Mouse (Mus musculus) forebrain, embryonic 16.5 days (tissue): ENCODE data around the gene Polr2f. TPM values are rescaled to one million over a fixed set of nuclear protein-coding genes. Genes with fewer than 3 reads are reported as not detected.

ENCODE experiments used
- ATAC-seq: fragments of 200-750 bp; cut with Nextera tagmentation; 2 replicates; pipeline ENCODE4 v1.8.0; 2017; ENCODE audit warnings: mild to moderate bottlenecking, moderate library complexity
- H3K27ac ChIP-seq: fragments of 300-500 bp; sonication (generic); 2 replicates; pipeline ENCODE4 v1.5.1; 2014; ENCODE audit warnings: low read length, control low read depth
- H3K27me3 ChIP-seq: fragments of 300-500 bp; sonication (generic); replicated peaks from 2 replicates; pipeline ENCODE4 v1.6.1; 2014; ENCODE audit warnings: low read length; ENCODE audit not compliant: control insufficient read depth, insufficient read depth
- H3K36me3 ChIP-seq: fragments of 300-500 bp; sonication (generic); 2 replicates; pipeline ENCODE4 v1.6.1; 2014; ENCODE audit not compliant: control insufficient read depth, insufficient read depth
- H3K4me1 ChIP-seq: fragments of 300-500 bp; sonication (generic); replicated peaks from 2 replicates; pipeline ENCODE4 v1.6.1; 2014; ENCODE audit warnings: low read length; ENCODE audit not compliant: control insufficient read depth, insufficient read depth
- H3K4me2 ChIP-seq: fragments of 300-500 bp; sonication (generic); 2 replicates; pipeline ENCODE4 v1.6.1; 2014; ENCODE audit warnings: mild to moderate bottlenecking, low read length, control low read depth
- H3K4me3 ChIP-seq: fragments of 300-500 bp; sonication (generic); replicated peaks from 2 replicates; pipeline ENCODE4 v1.5.1; 2014; ENCODE audit warnings: mild to moderate bottlenecking, low read length, control low read depth
- H3K9ac ChIP-seq: fragments of 300-500 bp; sonication (generic); replicated peaks from 2 replicates; pipeline ENCODE4 v1.6.1; 2014; ENCODE audit warnings: low read depth, low read length, control low read depth
- H3K9me3 ChIP-seq: fragments of 300-500 bp; sonication (generic); 2 replicates; pipeline ENCODE4 v1.6.1; 2016; ENCODE audit warnings: low read length; ENCODE audit not compliant: control insufficient read depth
- WGBS: fragments of 180-500 bp; shearing (Covaris S2); extraction: QIAGEN DNeasy Blood & Tissue Kit; methylation state at CpG from one replicate; pipeline ENCODE4 v1.1.7; 2014; 5-methylcytosine and 5-hydroxymethylcytosine counted together
- polyA plus RNA-seq: library from polyadenylated mRNA; unstranded; fragments of >200 nt; fragmentation: Nextera tagmentation; extraction: Ambion mirVana; gene quantifications from 2 replicates; pipeline ENCODE4 v1.2.1, GENCODE M21; 2015

Polr2f gene
- polyA plus RNA-seq = 253 and 256 TPM in 2 replicates

DNA sequence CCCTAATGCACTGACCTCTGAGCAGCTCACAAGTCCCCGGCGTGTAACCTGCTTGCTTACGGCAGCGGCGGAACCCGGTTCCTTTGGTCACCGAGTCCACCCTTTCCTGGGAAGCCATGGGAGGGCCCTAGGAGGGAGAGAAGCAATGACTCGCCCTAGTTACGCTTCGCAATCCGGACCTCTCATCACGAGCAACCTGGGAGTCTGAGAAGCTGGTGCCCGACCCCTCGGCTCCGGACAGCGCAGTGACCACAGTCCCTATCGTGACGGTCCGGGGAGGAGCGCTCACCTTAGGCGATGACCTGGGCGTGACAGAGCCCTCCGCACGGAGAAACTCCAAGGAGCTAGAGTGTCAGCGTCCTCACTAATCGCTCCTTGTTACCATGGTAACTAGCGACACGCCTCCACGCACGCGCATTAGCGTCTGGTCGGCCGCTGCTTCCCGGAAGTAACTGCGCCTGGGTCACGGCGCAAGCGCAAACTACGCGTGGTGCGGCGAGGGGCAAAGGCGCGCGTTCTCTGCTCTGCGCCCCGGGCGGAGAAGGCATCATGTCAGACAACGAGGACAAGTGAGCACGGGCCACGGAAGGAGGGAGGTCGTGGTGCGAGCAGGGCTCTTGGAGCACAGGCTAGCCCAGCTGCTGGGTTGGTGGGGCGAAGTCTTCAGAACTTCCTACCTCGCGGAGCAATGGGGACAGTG is at the start of gene Polr2f, which contains the start of gene 1700088E04Rik:
Gene Polr2f (plus strand): TSS at position 144 of the 700 bp plus-strand sequence.
Gene 1700088E04Rik (minus strand): TSS at position 388 of the 700 bp plus-strand sequence.
- Histone ChIP-seq H3K4me2 (peak within 1 kb of the TSS; percentile 89), H3K4me3 (peak within 1 kb of the TSS; percentile 95)
- under 1% methylated on average over 57 of the region's 57 CpGs for WGBS

GRCm38 (mm10) chr15:79092284-79092683 is 48.5 kb upstream of the Polr2f start:
- no peaks in the 10 kb centered on the region for H3K4me1 ChIP-seq
- H3K36me3 ChIP-seq = peaks cover 35% of the 10 kb centered on the region
- 90% methylated on average over 6 of the region's 6 CpGs for WGBS

More for the DNA sequence above, at the start of gene Polr2f, which contains the start of gene 1700088E04Rik:
- Histone ChIP-seq H3K27ac (no peak within 1 kb of the TSS), H3K36me3 (peaks cover 3% of the 10 kb centered on the region; the same call in 1 of the 2 replicates), H3K9ac (peak within 1 kb of the TSS; percentile 83), H3K9me3 (no peaks in the 10 kb centered on the region), H3K27me3 (no peaks in the 10 kb centered on the region), H3K4me1 (peaks cover 22% of the 10 kb centered on the region)
- peak; percentile 95 for ATAC-seq

GRCm38 (mm10) chr15:79093083-79093839 is 47.5 kb upstream of the Polr2f start:
- Histone ChIP-seq H3K9me3 (no peaks in the 10 kb centered on the region), H3K9ac (no peak overlapping the region), H3K36me3 (peaks cover 33% of the 10 kb centered on the region), H3K4me3 (no peak overlapping the region), H3K27ac (no peak overlapping the region), H3K27me3 (no peaks in the 10 kb centered on the region), H3K4me1 (no peaks in the 10 kb centered on the region), H3K4me2 (no peak overlapping the region)
- WGBS = 73% methylated on average over 7 of the region's 7 CpGs
- no peak for ATAC-seq

More at GRCm38 (mm10) chr15:79092284-79092683, 48.5 kb upstream of the Polr2f start:
- Histone ChIP-seq H3K4me2 (no peak overlapping the region), H3K9ac (no peak overlapping the region), H3K9me3 (no peaks in the 10 kb centered on the region), H3K27ac (no peak overlapping the region), H3K27me3 (no peaks in the 10 kb centered on the region), H3K4me3 (no peak overlapping the region)
- no peak for ATAC-seq

- H3K36me3 ChIP-seq = peaks cover 22% of the 10 kb centered on the region
- no peak overlapping the region for H3K27ac ChIP-seq
- H3K9ac ChIP-seq = no peak overlapping the region
- H3K4me2 ChIP-seq = no peak overlapping the region
- no peaks in the 10 kb centered on the region for H3K27me3 ChIP-seq
- ATAC-seq = no peak
- no peaks in the 10 kb centered on the region for H3K4me1 ChIP-seq
- 86% methylated on average over 5 of the region's 5 CpGs for WGBS
- H3K9me3 ChIP-seq = no peaks in the 10 kb centered on the region
- H3K4me3 ChIP-seq = no peak overlapping the region
These were observed 45.3 kb upstream of the Polr2f start for GRCm38 (mm10) chr15:79095483-79095882.

DNA sequence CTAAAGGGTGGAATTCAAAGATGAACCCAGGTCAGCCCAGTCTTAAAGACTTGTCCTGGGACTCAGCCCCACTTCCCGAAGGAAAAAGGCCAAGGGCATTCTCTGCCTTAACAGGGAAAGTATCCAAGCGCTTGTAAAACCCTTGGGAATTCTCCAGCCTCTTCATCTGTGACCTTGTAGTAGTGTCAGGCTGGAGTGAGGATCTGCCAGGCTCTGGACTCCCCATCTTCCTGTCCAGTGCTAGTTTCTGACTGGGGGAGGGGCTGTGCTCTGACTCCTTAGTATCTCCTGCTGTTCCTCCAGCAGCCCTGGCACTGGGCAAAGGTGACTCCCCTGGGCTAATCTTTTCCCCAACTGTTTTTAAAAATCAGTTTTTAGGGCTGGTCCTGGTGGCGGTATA is 44.3 kb upstream of the Polr2f start:
- Histone ChIP-seq H3K4me1 (no peaks in the 10 kb centered on the region), H3K27me3 (no peaks in the 10 kb centered on the region), H3K36me3 (peaks cover 16% of the 10 kb centered on the region), H3K4me3 (no peak overlapping the region), H3K9me3 (no peaks in the 10 kb centered on the region), H3K27ac (no peak overlapping the region), H3K9ac (no peak overlapping the region), H3K4me2 (no peak overlapping the region)
- no peak for ATAC-seq
- 84% methylated on average over 3 of the region's 3 CpGs for WGBS

DNA sequence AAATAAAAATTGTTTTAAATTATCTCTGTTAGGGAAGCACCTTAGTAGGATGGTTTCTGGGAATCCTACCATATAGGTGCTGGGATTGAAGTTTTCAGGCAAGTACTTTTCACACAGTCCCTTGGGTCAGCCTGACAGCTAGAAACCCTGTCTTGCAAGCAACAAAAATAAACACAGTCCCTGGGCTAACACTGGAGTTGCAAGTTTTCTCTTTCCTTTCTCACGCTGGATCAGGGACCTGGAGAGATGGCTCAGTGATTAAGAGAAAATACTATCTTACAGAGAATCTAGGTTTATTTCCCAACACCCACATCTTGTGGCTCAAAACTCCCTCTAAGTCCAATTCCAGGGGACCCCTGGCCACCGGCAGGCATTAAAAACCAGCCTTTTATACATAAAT is 43.7 kb upstream of the Polr2f start:
- peaks cover 14% of the 10 kb centered on the region for H3K36me3 ChIP-seq
- no peaks in the 10 kb centered on the region for H3K4me1 ChIP-seq
- H3K4me3 ChIP-seq = no peak overlapping the region
- no peak overlapping the region for H3K9ac ChIP-seq
- H3K4me2 ChIP-seq = no peak overlapping the region
- H3K27me3 ChIP-seq = no peaks in the 10 kb centered on the region
- no peak overlapping the region for H3K27ac ChIP-seq
- WGBS = 51% methylated on average over 2 of the region's 2 CpGs
- no peak for ATAC-seq
- H3K9me3 ChIP-seq = no peaks in the 10 kb centered on the region

GRCm38 (mm10) chr15:79097611-79098025 is 43.2 kb upstream of the Polr2f start:
- Histone ChIP-seq H3K27ac (no peak overlapping the region), H3K9ac (no peak overlapping the region), H3K4me2 (no peak overlapping the region), H3K9me3 (no peaks in the 10 kb centered on the region), H3K4me3 (no peak overlapping the region), H3K27me3 (no peaks in the 10 kb centered on the region), H3K4me1 (no peaks in the 10 kb centered on the region), H3K36me3 (peaks cover 12% of the 10 kb centered on the region)
- WGBS = 62% methylated on average over 6 of the region's 6 CpGs
- no peak for ATAC-seq

GRCm38 (mm10) chr15:79098220-79098619 is 42.6 kb upstream of the Polr2f start:
- Histone ChIP-seq H3K27me3 (no peaks in the 10 kb centered on the region), H3K9ac (no peak overlapping the region), H3K4me1 (no peaks in the 10 kb centered on the region), H3K9me3 (no peaks in the 10 kb centered on the region), H3K4me3 (no peak overlapping the region), H3K36me3 (peaks cover 12% of the 10 kb centered on the region), H3K4me2 (no peak overlapping the region), H3K27ac (no peak overlapping the region)
- no peak for ATAC-seq
- WGBS = 78% methylated on average over 5 of the region's 5 CpGs

DNA sequence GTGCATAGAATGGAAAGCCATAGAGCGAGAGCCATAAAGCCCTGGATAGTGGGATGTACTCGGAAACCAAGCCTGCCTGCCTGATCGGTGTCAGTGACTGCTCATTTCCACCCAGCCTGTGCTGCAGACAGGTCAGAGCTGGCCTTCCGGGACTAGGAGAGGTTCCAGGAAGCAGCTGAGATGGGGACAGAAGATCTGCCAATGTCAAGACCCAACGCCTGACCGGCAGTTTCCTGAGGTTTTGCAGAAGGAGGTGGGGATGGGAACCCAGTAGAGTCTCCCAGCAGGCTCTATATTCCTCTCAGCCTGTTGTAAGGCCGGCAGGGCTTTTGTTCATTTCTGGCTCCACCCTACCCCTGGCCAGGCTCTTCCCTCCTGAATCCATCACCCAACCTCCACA is 41.9 kb upstream of the Polr2f start:
- no peak for ATAC-seq
- H3K27ac ChIP-seq = no peak overlapping the region
- no peaks in the 10 kb centered on the region for H3K9me3 ChIP-seq
- no peaks in the 10 kb centered on the region for H3K4me1 ChIP-seq
- no peak overlapping the region for H3K9ac ChIP-seq
- H3K4me2 ChIP-seq = no peak overlapping the region
- H3K4me3 ChIP-seq = no peak overlapping the region
- WGBS = 58% methylated on average over 7 of the region's 7 CpGs
- H3K36me3 ChIP-seq = peaks cover 7% of the 10 kb centered on the region
- no peaks in the 10 kb centered on the region for H3K27me3 ChIP-seq
